Mouse (Mus musculus) embryonic fibroblast, embryonic 13.5 days (primary cell): ENCODE measurements around the gene Zic1.

Source experiments
- CTCF ChIP-seq: IDR thresholded peaks from 2 replicates; pipeline ENCODE4 v1.5.1; 2011; ENCODE audit warnings: mild to moderate bottlenecking, control low read depth, low read length, moderate library complexity, borderline replicate concordance; ENCODE audit not compliant: insufficient read depth
- POLR2A ChIP-seq: IDR thresholded peaks from 2 replicates; pipeline ENCODE4 v1.6.1; 2011; ENCODE audit warnings: low read depth, mild to moderate bottlenecking, control low read depth, low read length, moderate library complexity

GRCm38 (mm10) chr9:91370191-91370708 lies 4.6 kb upstream of the Zic1 start:
- TF ChIP-seq POLR2A (no peak), CTCF (no peak)
